Mouse (Mus musculus): ENCODE measurements around the gene Dnajb12.

Gene Dnajb12

GRCm38 (mm10) chr10:59897511-59897910 lies 18.2 kb downstream of the Dnajb12 start:
- peak; percentile 54 to 70 for DNase-seq

GRCm38 (mm10) chr10:59898180-59898778 lies 18.9 kb downstream of the Dnajb12 start:
- DNase-seq, result peak in 1 of 2 experiments; percentile 22

- no peak for DNase-seq
These were observed 19.6 kb downstream of the Dnajb12 start for GRCm38 (mm10) chr10:59898935-59899334.

GRCm38 (mm10) chr10:59899341-59900173 lies 20.2 kb downstream of the Dnajb12 start:
- DNase-seq, result peak; percentile 86 to 93

- no peak for DNase-seq
These were observed 20.7 kb downstream of the Dnajb12 start for GRCm38 (mm10) chr10:59900174-59900435.

GRCm38 (mm10) chr10:59900939-59901338 lies 21.6 kb downstream of the Dnajb12 start:
- peak in 1 of 2 experiments; percentile 21 for DNase-seq

GRCm38 (mm10) chr10:59901463-59901862 lies 22.1 kb downstream of the Dnajb12 start:
- DNase-seq, result no peak

- peak in 1 of 2 experiments; percentile 40 for DNase-seq
These were observed 22.7 kb downstream of the Dnajb12 start for GRCm38 (mm10) chr10:59901986-59902605.

- peak in 1 of 2 experiments; percentile 22 for DNase-seq
These were observed 23.2 kb downstream of the Dnajb12 start for GRCm38 (mm10) chr10:59902606-59902990.

- DNase-seq, result no peak
These were observed 23.8 kb downstream of the Dnajb12 start for GRCm38 (mm10) chr10:59903170-59903569.

- peak in 1 of 2 experiments; percentile 35 for DNase-seq
These were observed 27.8 kb downstream of the Dnajb12 start for GRCm38 (mm10) chr10:59907080-59907609.

GRCm38 (mm10) chr10:59907695-59908299 lies 28.4 kb downstream of the Dnajb12 start:
- DNase-seq, result peak in 1 of 2 experiments; percentile 62

- DNase-seq, result peak in 1 of 2 experiments; percentile 9
These were observed 29.5 kb downstream of the Dnajb12 start for GRCm38 (mm10) chr10:59908776-59909315.

GRCm38 (mm10) chr10:59909357-59909847 lies 30.0 kb downstream of the Dnajb12 start:
- peak; percentile 74 to 84 for DNase-seq

GRCm38 (mm10) chr10:59911091-59911490 lies 31.7 kb downstream of the Dnajb12 start:
- DNase-seq, result peak in 1 of 2 experiments; percentile 55

GRCm38 (mm10) chr10:59911561-59912198 lies 32.3 kb downstream of the Dnajb12 start:
- DNase-seq, result peak; percentile 70 to 83

GRCm38 (mm10) chr10:59915196-59915962 lies 36.0 kb downstream of the Dnajb12 start:
- DNase-seq, result peak in 1 of 2 experiments; percentile 9

GRCm38 (mm10) chr10:59916159-59916558 lies 36.8 kb downstream of the Dnajb12 start:
- DNase-seq, result peak; percentile 70 to 83

- DNase-seq, result peak; percentile 65 to 78
These were observed 37.3 kb downstream of the Dnajb12 start for GRCm38 (mm10) chr10:59916649-59917048.

- DNase-seq, result no peak
These were observed 38.8 kb downstream of the Dnajb12 start for GRCm38 (mm10) chr10:59918111-59918510.
